Mouse (Mus musculus) mammary gland, adult 2 months (tissue): Measurements from ENCODE around the gene A930002H24Rik. TPM values are rescaled to one million over a fixed set of nuclear protein-coding genes. Genes with fewer than 3 reads are reported as not detected.

Experiments
- polyA plus RNA-seq: library from polyadenylated mRNA; depleted of rRNA; stranded (reverse); fragments of >200 nt; gene quantifications from 2 replicates; pipeline ENCODE4 v1.2.3, GENCODE M21; 2012; ENCODE audit warnings: low replicate concordance; rRNA removed

A930002H24Rik gene
- 1.1 and 2.8 TPM in 2 replicates for polyA plus RNA-seq

DNA sequence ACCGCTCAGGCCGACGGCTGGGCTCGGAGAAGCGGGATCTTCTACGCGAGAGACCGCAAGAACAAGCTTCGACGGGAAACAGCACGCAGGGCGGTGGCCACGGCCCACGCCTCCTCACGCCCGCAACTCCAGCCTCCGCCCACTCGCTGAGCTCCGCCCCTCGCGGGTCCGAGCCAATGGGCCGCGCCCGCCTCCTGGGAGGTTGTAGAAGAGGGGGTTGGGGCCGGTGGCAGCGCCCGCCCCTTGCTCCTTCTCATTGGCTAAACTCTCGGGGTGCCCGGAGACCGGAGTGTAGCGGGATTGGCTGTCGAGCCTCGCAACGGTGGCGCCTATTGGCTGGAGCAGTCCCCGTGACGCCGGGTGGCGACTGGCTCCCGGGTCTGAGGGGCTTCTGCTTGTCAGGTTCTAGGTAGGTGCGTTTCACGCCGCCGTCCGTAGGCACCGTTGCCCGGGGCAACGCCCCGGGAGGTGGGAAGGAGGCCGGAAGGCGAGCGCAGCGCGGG is at the start of gene A930002H24Rik:
A930002H24Rik (minus strand) TSS at position 145 of the 503 bp plus-strand sequence.

DNA sequence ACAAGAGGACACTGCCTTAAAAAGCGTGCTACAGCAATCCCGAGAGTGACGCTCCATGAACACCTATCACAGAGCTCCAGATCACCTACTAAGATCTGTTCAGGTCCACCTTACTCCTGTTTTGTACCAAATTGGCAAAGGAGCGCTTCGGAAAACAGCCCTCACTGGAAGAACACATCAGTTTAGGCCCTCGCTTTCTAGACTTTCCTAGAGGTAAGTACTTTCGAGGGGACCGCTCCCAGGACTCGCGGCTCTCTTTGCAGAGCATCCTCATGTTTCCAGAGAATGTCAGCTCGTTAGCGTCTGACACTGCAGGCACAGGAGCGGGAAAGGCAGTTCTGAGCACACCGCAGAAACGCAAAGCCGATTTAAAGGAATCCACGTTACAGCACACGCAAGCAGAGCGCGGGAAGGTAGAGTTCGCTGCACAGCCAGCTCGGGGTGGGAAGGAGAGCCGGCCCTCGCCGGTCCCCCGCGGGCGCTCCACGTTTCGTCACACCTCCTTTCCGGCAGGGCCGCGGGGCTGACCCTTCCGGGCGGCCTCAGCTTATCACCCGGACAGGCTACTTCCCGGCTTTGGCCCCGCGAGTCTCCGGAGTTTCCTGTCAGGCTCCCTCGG is 470 bp downstream of the A930002H24Rik start, which contains the start of gene Fer:
Fer (plus strand) TSS at position 51 of the 619 bp plus-strand sequence.

Other genes with a start within 250 kb of the A930002H24Rik start
- gene Fer, start 729 bp downstream of the A930002H24Rik start, polyA plus RNA-seq = 1.4 and 4.3 TPM in 2 replicates